ENCODE assay signal across 25 mouse cellular contexts in the genomic region with DNA sequence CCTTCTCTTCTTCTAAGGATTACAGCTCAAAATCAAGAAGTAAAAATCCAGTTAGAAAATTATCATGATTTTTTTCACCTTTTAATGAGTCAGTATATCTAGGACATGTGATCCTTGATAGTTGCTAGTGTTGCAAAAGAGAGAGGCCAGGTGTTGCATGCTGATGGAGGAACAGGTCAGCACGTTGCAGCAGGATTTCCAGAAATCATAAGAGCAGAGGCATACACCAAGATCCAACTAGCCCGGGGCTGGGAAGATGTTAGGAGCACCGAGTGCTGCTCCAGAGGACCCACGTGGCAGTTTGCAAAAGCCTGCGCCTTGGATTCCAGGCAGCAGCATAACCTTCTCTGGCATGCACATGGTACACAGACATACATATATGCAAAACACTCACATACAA. TPM values are rescaled to one million over a fixed set of nuclear protein-coding genes. Genes with fewer than 3 reads are reported as not detected.
DNase-seq lines count a peak whose midpoint lies in the region; ATAC-seq and TF ChIP-seq lines count a peak whose summit lies in the region.
"Had no signal": no experiment of that assay in that cellular context is flagged by ENCODE, and none has a peak within 500 bp of the region (broad histone marks: within the 10 kb centered on the region; RNA-seq: fewer than 3 reads in every experiment).

No protein-coding gene starts in this region.

- no peak for TF ChIP-seq CTCF in kidney, adult 2 months (conservative IDR thresholded peaks at IDR 0.05; ENCODE audit: insufficient read depth, insufficient read length, low read depth, low read length)

- H3K9ac ChIP-seq in intestine, embryonic 14.5 days (ENCODE audit: low read length) = no peak overlapping the region
- no peak overlapping the region for H3K9ac ChIP-seq in intestine, embryonic 16.5 days (ENCODE audit: low read depth, low read length)
- H3K9ac ChIP-seq: forebrain, embryonic 12.5 days; forebrain, embryonic 15.5 days; heart, embryonic 12.5 days; heart, embryonic 15.5 days; hindbrain, embryonic 13.5 days had no signal

- H3K4me1 ChIP-seq in intestine, embryonic 14.5 days (replicated peaks; ENCODE audit: control insufficient read depth, insufficient read depth, low read length) = peaks cover 36% of the 10 kb centered on the region
- peaks cover 38% of the 10 kb centered on the region for H3K4me1 ChIP-seq in intestine, embryonic 16.5 days (ENCODE audit: control insufficient read depth, insufficient read depth, low read length)
- peaks cover 10% of the 10 kb centered on the region; the same call in 1 of the 2 replicates for H3K4me1 ChIP-seq in kidney, adult 2 months (ENCODE audit: control insufficient read depth, insufficient read depth, low read length)
- H3K4me1 ChIP-seq: forebrain, embryonic 15.5 days had no signal

- no peak overlapping the region for H3K4me2 ChIP-seq in intestine, embryonic 14.5 days (ENCODE audit: low read length)
- no peak overlapping the region for H3K4me2 ChIP-seq in intestine, embryonic 16.5 days (ENCODE audit: low read depth, low read length)
- H3K4me2 ChIP-seq: forebrain, embryonic 12.5 days; forebrain, embryonic 15.5 days; heart, embryonic 12.5 days; heart, embryonic 15.5 days; hindbrain, embryonic 13.5 days had no signal

- ATAC-seq in intestine, embryonic 14.5 days (replicated peaks; ENCODE audit: low FRiP score, low TSS enrichment, low read depth) = no peak
- ATAC-seq in intestine, embryonic 16.5 days = no peak
- ATAC-seq: CD4-positive, CD25-positive, alpha-beta regulatory T cell, adult 4 months; forebrain, embryonic 15.5 days; hindbrain, embryonic 16.5 days; intestine, postnatal 0 days had no signal

- H3K4me3 ChIP-seq in intestine, embryonic 14.5 days (ENCODE audit: low read depth, low read length) = no peak overlapping the region
- no peak overlapping the region for H3K4me3 ChIP-seq in intestine, embryonic 16.5 days (ENCODE audit: low read length)
- no peak overlapping the region for H3K4me3 ChIP-seq in kidney, adult 2 months (ENCODE audit: insufficient read depth, low read depth, low read length)
- H3K4me3 ChIP-seq: forebrain, embryonic 12.5 days; forebrain, embryonic 15.5 days; heart, embryonic 12.5 days; heart, embryonic 15.5 days; hindbrain, embryonic 10.5 days; hindbrain, embryonic 13.5 days had no signal

- no peaks in the 10 kb centered on the region for H3K9me3 ChIP-seq in intestine, embryonic 14.5 days (ENCODE audit: control insufficient read depth, low read length)
- no peaks in the 10 kb centered on the region for H3K9me3 ChIP-seq in intestine, embryonic 16.5 days (ENCODE audit: control insufficient read depth, low read length)
- H3K9me3 ChIP-seq: forebrain, embryonic 15.5 days; heart, embryonic 15.5 days; hindbrain, embryonic 10.5 days; hindbrain, embryonic 13.5 days had no signal

- no peaks in the 10 kb centered on the region for H3K36me3 ChIP-seq in intestine, embryonic 14.5 days (ENCODE audit: control insufficient read depth, insufficient read depth, low read length)
- H3K36me3 ChIP-seq in intestine, embryonic 16.5 days (ENCODE audit: control insufficient read depth, insufficient read depth, low read length) = no peaks in the 10 kb centered on the region
- no peaks in the 10 kb centered on the region for H3K36me3 ChIP-seq in kidney, adult 2 months (ENCODE audit: control insufficient read depth, insufficient read depth, low read length)
- H3K36me3 ChIP-seq: forebrain, embryonic 12.5 days; forebrain, embryonic 15.5 days; heart, embryonic 12.5 days; heart, embryonic 15.5 days; hindbrain, embryonic 10.5 days; hindbrain, embryonic 13.5 days had no signal

- no peaks in the 10 kb centered on the region for H3K27me3 ChIP-seq in intestine, embryonic 14.5 days (replicated peaks; ENCODE audit: control insufficient read depth, insufficient read depth, low read length)
- no peaks in the 10 kb centered on the region for H3K27me3 ChIP-seq in intestine, embryonic 16.5 days (replicated peaks; ENCODE audit: control insufficient read depth, insufficient read depth, low read length)
- H3K27me3 ChIP-seq in kidney, adult 2 months (replicated peaks; ENCODE audit: control insufficient read depth, insufficient read depth, low read length) = no peaks in the 10 kb centered on the region
- H3K27me3 ChIP-seq: forebrain, embryonic 12.5 days; heart, embryonic 12.5 days; heart, embryonic 15.5 days had no signal

- WGBS in intestine, embryonic 14.5 days = 75% methylated on average over 5 of the region's 5 CpGs
- WGBS in intestine, embryonic 16.5 days = 72% methylated on average over 5 of the region's 5 CpGs
- 85% methylated on average over 5 of the region's 5 CpGs for WGBS in kidney, adult 2 months

- peak; percentile 43 for DNase-seq in heart, adult 11 months
- DNase-seq in heart, adult 18-20 months = no peak
- DNase-seq in intestine, embryonic 14.5 days (ENCODE audit: low spot score) = peak; percentile 47
- DNase-seq in fat pad, adult 2 months (ENCODE audit: extremely low read depth, low read depth, low spot score) = peak; percentile 93
- DNase-seq in gonadal fat pad, adult 2 months (ENCODE audit: low read depth) = peak; percentile 81
- no peak for DNase-seq in kidney, adult 2 months
- DNase-seq in kidney, postnatal 4 days = no peak
- DNase-seq: adrenal gland, adult 2 months; adrenal gland, postnatal 14 days; cerebellum, adult 11 months; cerebellum, adult 2 months; cerebellum, adult 9-11 months; cerebellum, postnatal 25 days; gastrocnemius, postnatal 14 days; heart, postnatal 14 days had no signal

- no peak overlapping the region for H3K27ac ChIP-seq in intestine, embryonic 14.5 days (ENCODE audit: low read depth)
- H3K27ac ChIP-seq in intestine, embryonic 16.5 days (ENCODE audit: low read length) = no peak overlapping the region
- H3K27ac ChIP-seq in kidney, adult 2 months (ENCODE audit: insufficient read depth, low read depth, low read length) = no peak overlapping the region
- H3K27ac ChIP-seq: forebrain, embryonic 12.5 days; forebrain, embryonic 15.5 days; hindbrain, embryonic 10.5 days; hindbrain, embryonic 13.5 days had no signal

- TF ChIP-seq POLR2A in kidney, adult 2 months (IDR thresholded peaks at IDR 0.05; ENCODE audit: low read depth, low read length) = no peak

RNA-seq across cellular contexts. Expression of gene Cdc7, which starts 54.9 kb away (rescaled TPM):
- under 1 TPM; 0.57 to 0.65 TPM for total RNA-seq in heart, adult 18-20 months (2021)
- polyA plus RNA-seq in intestine, embryonic 14.5 days (2014; fragmentation: Nextera tagmentation; extraction: Ambion mirVana) = 49.8 and 59.8 TPM in 2 replicates
- 26.4 and 30.1 TPM in 2 replicates for polyA plus RNA-seq in intestine, embryonic 16.5 days (2015; fragmentation: Nextera tagmentation; extraction: Ambion mirVana)
- polyA plus RNA-seq in gonadal fat pad, adult 2 months (2012; rRNA removed) = 1.3 and 2.2 TPM in 2 replicates
- 1.2 and 1.3 TPM in 2 replicates for polyA plus RNA-seq in kidney, adult 2 months (2012; rRNA removed)

Comparison
In these comparisons a context has a peak if more than half of its experiments do, and no peak if none do; other contexts are left out.
1. DNase-seq: peak in heart, adult 11 months (single experiment), intestine, embryonic 14.5 days (single experiment), fat pad, adult 2 months (single experiment) and gonadal fat pad, adult 2 months (single experiment); none in heart, adult 18-20 months (0 of 2), kidney, adult 2 months (single experiment) and kidney, postnatal 4 days (0 of 2).